Mouse (Mus musculus): ENCODE measurements around the gene Mrpl54. TPM values are rescaled to one million over a fixed set of nuclear protein-coding genes. Genes with fewer than 3 reads are reported as not detected.

Mrpl54 gene
- total and polyA plus RNA-seq, 3 experiments, result 85.7 to 101 (median 93.2) TPM

DNA sequence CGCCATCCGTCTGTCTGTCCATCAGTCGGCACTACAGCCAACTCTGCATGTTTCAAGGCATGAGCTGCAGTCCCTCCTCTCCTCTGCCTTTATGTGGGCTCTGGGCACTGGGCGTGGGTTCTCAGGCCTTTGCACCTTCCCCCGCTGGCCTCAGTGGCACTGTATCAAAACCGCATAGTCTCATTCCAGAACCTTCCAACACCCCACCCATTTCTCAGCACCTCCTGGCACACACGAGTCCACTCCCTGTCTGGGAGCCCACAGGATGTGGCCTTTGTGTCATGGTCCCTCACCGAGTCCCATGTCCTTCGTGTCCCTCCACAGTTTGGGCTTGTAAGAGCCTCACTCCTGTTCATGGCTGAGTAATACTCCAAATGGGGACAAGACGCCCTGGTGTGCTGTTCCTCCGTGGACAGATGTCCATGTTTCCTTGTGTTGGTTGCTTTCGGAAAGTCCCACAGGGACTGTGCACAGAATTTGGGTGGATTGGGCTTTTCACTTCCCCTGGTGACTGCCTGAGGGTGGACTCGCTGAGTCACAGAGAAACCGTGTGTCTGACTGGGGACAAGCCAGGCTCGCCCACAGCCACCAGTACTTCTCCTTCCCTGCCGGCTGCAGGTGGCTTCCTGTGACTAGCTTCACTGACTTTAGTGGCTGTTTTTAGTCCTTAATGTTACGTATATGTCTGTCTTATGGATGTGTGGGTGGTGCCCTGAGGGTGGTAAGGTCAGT, 31.8 kb upstream of the Mrpl54 start:
- peak overlapping the region; percentile 35 for H3K4me3 ChIP-seq
- H3K27me3 ChIP-seq (ENCODE audit: control insufficient read depth, insufficient read depth, low read length), result no peaks in the 10 kb centered on the region
- H3K79me2 ChIP-seq (replicated peaks; ENCODE audit: control insufficient read depth, insufficient read depth, low read length), result peaks cover 19% of the 10 kb centered on the region
- TF ChIP-seq POLR2A (IDR thresholded peaks at IDR 0.05; ENCODE audit: insufficient read depth, low read depth, low read length), result no peak
- no peak for TF ChIP-seq EP300 (IDR thresholded peaks at IDR 0.05; ENCODE audit: insufficient read depth, low read depth, low read length)
- no peak for TF ChIP-seq CTCF (IDR thresholded peaks at IDR 0.05)
- intact Hi-C loops (cut with DNase I), result no loop called here
- no peaks in the 10 kb centered on the region for H3K36me3 ChIP-seq (ENCODE audit: control insufficient read depth, insufficient read depth, low read length)
- H3K4me1 ChIP-seq (ENCODE audit: control insufficient read depth, insufficient read depth, low read length), result peaks cover 64% of the 10 kb centered on the region
- DNase-seq, result peak in 1 of 2 experiments; percentile 72
- WGBS, result 55% methylated on average over 17 of the region's 17 CpGs
- peak overlapping the region; percentile 85 for H3K27ac ChIP-seq
- H3K9ac ChIP-seq (ENCODE audit: low read depth, low read length), result peak overlapping the region; percentile 75

DNA sequence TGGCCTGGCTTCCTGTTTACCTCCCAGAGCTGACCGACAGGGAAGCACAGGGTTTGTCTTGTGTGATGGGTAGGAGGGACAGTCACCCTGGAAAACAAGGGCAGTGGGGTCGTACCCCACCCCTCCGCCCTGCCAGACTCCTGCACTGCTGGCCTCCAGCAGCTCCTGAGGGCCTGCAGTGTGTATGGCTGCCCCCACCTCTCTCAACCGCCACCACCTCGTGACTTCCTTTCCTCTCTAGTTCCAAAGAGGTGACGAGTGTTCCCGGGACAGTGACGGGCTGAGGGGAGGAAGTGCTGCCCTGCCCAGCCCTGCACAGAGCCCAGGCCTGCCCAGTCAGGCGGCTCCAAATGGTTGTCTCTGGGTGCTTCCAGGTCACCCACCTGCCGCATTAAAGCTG, 31.1 kb upstream of the Mrpl54 start:
- Histone ChIP-seq H3K4me3 (peak overlapping the region; percentile 35), H3K27ac (peak overlapping the region; percentile 85), H3K27me3 (ENCODE audit: control insufficient read depth, insufficient read depth, low read length) (no peaks in the 10 kb centered on the region), H3K79me2 (replicated peaks; ENCODE audit: control insufficient read depth, insufficient read depth, low read length) (peaks cover 19% of the 10 kb centered on the region), H3K36me3 (ENCODE audit: control insufficient read depth, insufficient read depth, low read length) (no peaks in the 10 kb centered on the region), H3K4me1 (ENCODE audit: control insufficient read depth, insufficient read depth, low read length) (peaks cover 59% of the 10 kb centered on the region), H3K9ac (ENCODE audit: low read depth, low read length) (peak overlapping the region; percentile 75)
- TF ChIP-seq CTCF (IDR thresholded peaks at IDR 0.05) (no peak), EP300 (IDR thresholded peaks at IDR 0.05; ENCODE audit: insufficient read depth, low read depth, low read length) (0 out of 2 replicates have a peak, but pooled peaks have one; percentile 43), POLR2A (IDR thresholded peaks at IDR 0.05; ENCODE audit: insufficient read depth, low read depth, low read length) (peak; percentile 74)
- DNase-seq, result peak; percentile 76 to 86
- intact Hi-C loops (cut with DNase I), result no loop called here
- WGBS, result 17% methylated on average over 10 of the region's 10 CpGs

DNA sequence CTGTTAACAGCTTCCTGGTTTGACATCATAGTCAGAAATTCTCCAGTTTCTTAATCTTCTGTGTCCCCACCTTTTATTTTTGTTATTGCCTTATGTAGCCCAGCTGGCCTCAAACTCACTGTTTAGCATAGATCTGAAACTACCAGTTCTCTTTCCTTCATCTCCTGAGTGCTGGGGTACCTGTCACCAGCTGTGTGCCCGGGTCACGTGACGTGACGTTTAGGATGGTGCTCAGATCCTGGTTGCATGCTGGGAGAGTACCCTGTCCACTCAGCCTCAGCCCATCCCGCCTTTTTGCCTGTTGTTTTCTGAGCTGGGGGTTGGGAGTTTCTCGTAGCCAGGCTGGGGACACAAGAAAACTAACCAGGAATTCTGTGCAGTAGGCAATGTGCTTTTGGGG, 30.5 kb upstream of the Mrpl54 start:
- Histone ChIP-seq H3K27me3 (ENCODE audit: control insufficient read depth, insufficient read depth, low read length) (no peaks in the 10 kb centered on the region), H3K79me2 (replicated peaks; ENCODE audit: control insufficient read depth, insufficient read depth, low read length) (peaks cover 18% of the 10 kb centered on the region), H3K27ac (peak overlapping the region; percentile 85), H3K4me3 (peak overlapping the region; percentile 35; the same call in 1 of the 2 replicates), H3K9ac (ENCODE audit: low read depth, low read length) (peak overlapping the region; percentile 75), H3K36me3 (ENCODE audit: control insufficient read depth, insufficient read depth, low read length) (no peaks in the 10 kb centered on the region), H3K4me1 (ENCODE audit: control insufficient read depth, insufficient read depth, low read length) (peaks cover 55% of the 10 kb centered on the region)
- 61% methylated on average over 6 of the region's 6 CpGs for WGBS
- intact Hi-C loops (cut with DNase I), result no loop called here
- peak in 1 of 2 experiments; percentile 42 for DNase-seq
- TF ChIP-seq CTCF (IDR thresholded peaks at IDR 0.05) (no peak), EP300 (IDR thresholded peaks at IDR 0.05; ENCODE audit: insufficient read depth, low read depth, low read length) (no peak), POLR2A (IDR thresholded peaks at IDR 0.05; ENCODE audit: insufficient read depth, low read depth, low read length) (no peak)

DNA sequence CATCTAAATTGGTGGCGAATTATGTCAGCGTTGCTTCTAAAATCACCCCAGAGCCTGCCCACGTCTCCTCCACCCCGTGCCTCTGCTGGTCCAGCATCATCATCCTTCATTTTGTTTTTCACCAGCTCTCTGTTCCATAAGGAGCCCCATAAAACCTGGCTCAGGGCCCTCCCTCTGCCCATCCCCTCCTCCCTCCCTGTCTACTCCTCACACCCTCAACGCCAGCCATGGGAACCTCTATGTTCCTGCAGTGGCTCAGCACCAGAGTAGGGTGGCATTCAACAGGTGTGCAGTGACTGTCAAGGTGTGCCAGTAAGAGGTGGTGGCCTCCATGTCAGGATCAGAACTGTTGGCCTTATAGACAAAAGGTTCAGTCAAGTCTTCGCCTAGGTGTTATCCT, 28.5 kb upstream of the Mrpl54 start:
- H3K27ac ChIP-seq, result peak overlapping the region; percentile 56; the same call in 1 of the 2 replicates
- H3K4me1 ChIP-seq (ENCODE audit: control insufficient read depth, insufficient read depth, low read length), result peaks cover 45% of the 10 kb centered on the region
- no peak for DNase-seq
- H3K79me2 ChIP-seq (replicated peaks; ENCODE audit: control insufficient read depth, insufficient read depth, low read length), result peaks cover 14% of the 10 kb centered on the region
- TF ChIP-seq EP300 (IDR thresholded peaks at IDR 0.05; ENCODE audit: insufficient read depth, low read depth, low read length) (no peak), POLR2A (IDR thresholded peaks at IDR 0.05; ENCODE audit: insufficient read depth, low read depth, low read length) (no peak), CTCF (IDR thresholded peaks at IDR 0.05) (no peak)
- H3K4me3 ChIP-seq, result peak overlapping the region; percentile 98; the same call in 1 of the 2 replicates
- no peaks in the 10 kb centered on the region for H3K36me3 ChIP-seq (ENCODE audit: control insufficient read depth, insufficient read depth, low read length)
- H3K9ac ChIP-seq (ENCODE audit: low read depth, low read length), result no peak overlapping the region
- WGBS, result 81% methylated on average over 6 of the region's 6 CpGs
- intact Hi-C loops (cut with DNase I), result no loop called here
- no peaks in the 10 kb centered on the region for H3K27me3 ChIP-seq (ENCODE audit: control insufficient read depth, insufficient read depth, low read length)

DNA sequence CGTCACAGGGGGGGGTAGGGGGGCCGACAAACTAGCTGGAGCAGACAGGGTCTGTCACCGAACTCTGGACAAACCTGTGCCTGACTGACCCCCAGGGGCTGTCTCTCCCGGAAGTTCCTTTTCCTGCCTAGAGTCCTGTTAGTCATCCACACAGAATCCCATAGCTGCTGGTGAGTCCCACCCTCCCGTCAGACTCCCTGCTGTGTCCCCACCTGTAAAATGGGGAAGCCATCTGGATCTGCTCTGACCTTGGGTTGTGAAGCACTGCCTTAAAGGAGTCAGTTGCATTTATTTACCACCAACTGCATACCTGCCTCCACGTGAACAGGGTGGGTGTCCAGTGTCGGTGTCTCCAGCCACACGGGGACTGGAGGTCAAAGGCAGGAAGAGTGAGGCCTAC, 27.7 kb upstream of the Mrpl54 start:
- TF ChIP-seq CTCF (IDR thresholded peaks at IDR 0.05), result no peak
- no peak for TF ChIP-seq EP300 (IDR thresholded peaks at IDR 0.05; ENCODE audit: insufficient read depth, low read depth, low read length)
- no peak for TF ChIP-seq POLR2A (IDR thresholded peaks at IDR 0.05; ENCODE audit: insufficient read depth, low read depth, low read length)
- Histone ChIP-seq H3K4me1 (ENCODE audit: control insufficient read depth, insufficient read depth, low read length) (peaks cover 38% of the 10 kb centered on the region), H3K36me3 (ENCODE audit: control insufficient read depth, insufficient read depth, low read length) (no peaks in the 10 kb centered on the region), H3K4me3 (peak overlapping the region; percentile 98), H3K27me3 (ENCODE audit: control insufficient read depth, insufficient read depth, low read length) (no peaks in the 10 kb centered on the region), H3K9ac (ENCODE audit: low read depth, low read length) (peak overlapping the region; percentile 98), H3K79me2 (replicated peaks; ENCODE audit: control insufficient read depth, insufficient read depth, low read length) (peaks cover 14% of the 10 kb centered on the region), H3K27ac (peak overlapping the region; percentile 96)
- 34% methylated on average over 8 of the region's 8 CpGs for WGBS
- DNase-seq, result no peak
- intact Hi-C loops (cut with DNase I), result no loop called here

All from heart, adult 2 months (tissue).